Mouse (Mus musculus) telencephalon, adult 2 months (tissue): ENCODE measurements at regions not wholly inside any gene's neighbourhood (a gene's known extent, or its start where the extent isn't known, plus 50 kb on each side); places are given as distances from the start of the nearest gene placed in this dataset.

Source experiments
- DNase-seq: peaks from one replicate; pipeline ENCODE4 v3.0.0-alpha.2; 2011; ENCODE audit warnings: low read depth, low spot score

- DNase-seq = peak; percentile 16
Measured at GRCm38 (mm10) chr5:84934369-84934768, 517.2 kb upstream of the Epha5 start.

- no peak for DNase-seq
Measured at GRCm38 (mm10) chr5:84917631-84918292, 500.6 kb upstream of the Epha5 start.

DNA sequence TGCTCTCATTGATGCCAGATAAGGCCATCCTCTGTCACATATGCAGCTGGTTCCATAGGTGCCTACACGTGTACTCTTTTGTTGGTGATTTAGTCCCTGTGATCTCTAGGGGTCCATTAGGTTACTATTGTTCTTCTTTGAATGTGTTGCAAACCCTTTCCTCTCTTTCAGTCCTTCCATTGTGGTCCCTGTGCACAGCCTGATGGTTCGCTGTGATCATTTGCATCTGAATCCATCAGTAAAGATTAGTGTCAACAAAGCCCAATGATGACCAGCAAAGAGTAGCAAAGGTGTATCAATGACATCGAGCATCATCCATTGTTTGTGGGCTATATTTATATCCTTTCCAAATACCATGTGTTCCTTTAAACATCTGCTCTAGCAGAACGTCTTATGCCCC is 484.5 kb upstream of the Epha5 start:
- DNase-seq = no peak

DNA sequence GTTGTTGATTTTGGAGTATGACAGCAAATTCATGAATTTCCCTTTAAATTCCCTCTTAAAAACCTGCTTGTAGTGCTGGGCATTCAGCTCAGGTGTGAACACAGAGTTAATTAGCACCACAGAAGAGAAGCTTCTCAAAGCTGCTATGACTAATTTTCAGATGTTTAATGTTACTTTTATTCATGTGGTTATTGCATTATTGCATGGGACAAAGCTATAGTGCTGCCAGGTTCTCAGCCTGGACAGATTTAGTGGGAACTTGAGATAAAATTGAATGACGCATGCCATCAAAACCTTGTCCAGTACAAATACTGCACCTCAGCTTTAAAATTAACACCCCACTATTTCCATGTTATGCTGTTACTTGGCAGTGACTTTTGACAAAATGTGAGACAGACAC is 480.4 kb upstream of the Epha5 start:
- no peak for DNase-seq

- no peak for DNase-seq
Measured at GRCm38 (mm10) chr5:84853622-84854021, 436.4 kb upstream of the Epha5 start.

DNA sequence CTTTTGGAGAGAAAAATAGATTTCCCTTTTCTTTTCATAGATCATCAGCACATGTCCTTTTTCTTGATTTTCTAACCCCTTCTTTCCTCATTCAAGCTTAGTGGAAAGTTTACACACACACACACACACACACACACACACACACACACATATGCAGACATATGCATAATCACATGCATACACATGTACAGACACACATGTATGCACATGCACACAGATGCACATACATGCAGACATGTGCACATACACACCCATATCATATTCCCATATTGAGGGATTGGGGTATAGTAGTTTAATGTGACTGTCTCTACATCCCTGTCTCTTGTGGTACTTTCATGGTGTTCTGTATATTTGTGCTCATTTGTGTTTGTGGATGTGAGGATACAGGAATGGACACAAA is 432.0 kb upstream of the Epha5 start:
- no peak for DNase-seq

GRCm38 (mm10) chr5:84848765-84849164 is 431.6 kb upstream of the Epha5 start:
- DNase-seq = peak; percentile 48

- DNase-seq = no peak
Measured at GRCm38 (mm10) chr5:84811460-84811859, 394.3 kb upstream of the Epha5 start.

DNA sequence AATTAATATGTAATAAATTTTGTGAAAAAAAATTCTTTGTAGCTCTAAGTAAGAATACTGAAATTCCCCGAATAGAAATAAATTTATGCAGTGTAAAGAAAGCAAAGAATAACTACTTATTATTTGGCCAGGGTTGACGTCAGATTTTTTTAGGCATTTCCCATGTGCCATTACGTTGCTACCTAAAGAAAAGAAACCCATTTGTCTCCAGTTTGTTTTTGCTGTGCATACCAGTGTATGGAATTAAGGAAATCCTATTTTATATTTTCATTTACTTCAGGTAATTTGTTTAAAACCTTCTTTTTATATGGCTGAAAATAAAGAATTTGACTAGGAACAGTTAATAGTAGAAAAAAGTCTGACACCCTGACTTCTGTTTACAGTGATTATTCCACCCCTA is 393.7 kb upstream of the Epha5 start:
- DNase-seq = no peak

DNA sequence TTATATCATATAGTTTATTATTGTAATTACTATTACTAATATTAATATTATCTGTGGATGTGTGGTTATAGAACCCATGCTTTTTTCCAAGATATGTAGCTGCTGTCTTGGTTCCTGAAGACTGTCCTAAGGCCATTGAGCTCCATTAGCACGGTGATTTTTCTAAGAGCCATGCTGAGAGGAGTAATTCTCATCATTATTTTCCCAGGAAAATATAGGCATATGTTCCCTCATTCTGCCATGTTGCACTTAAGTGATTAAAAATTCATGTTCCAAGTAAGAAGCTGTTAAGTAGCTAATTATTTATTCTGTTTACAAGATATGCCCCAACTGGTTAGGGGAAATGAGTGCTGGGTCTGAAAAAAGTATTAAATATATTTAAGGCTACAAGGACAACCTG is 345.4 kb upstream of the Epha5 start:
- no peak for DNase-seq

GRCm38 (mm10) chr5:84752053-84752452 is 334.9 kb upstream of the Epha5 start:
- no peak for DNase-seq

GRCm38 (mm10) chr5:84705436-84705835 is 288.3 kb upstream of the Epha5 start:
- no peak for DNase-seq

DNA sequence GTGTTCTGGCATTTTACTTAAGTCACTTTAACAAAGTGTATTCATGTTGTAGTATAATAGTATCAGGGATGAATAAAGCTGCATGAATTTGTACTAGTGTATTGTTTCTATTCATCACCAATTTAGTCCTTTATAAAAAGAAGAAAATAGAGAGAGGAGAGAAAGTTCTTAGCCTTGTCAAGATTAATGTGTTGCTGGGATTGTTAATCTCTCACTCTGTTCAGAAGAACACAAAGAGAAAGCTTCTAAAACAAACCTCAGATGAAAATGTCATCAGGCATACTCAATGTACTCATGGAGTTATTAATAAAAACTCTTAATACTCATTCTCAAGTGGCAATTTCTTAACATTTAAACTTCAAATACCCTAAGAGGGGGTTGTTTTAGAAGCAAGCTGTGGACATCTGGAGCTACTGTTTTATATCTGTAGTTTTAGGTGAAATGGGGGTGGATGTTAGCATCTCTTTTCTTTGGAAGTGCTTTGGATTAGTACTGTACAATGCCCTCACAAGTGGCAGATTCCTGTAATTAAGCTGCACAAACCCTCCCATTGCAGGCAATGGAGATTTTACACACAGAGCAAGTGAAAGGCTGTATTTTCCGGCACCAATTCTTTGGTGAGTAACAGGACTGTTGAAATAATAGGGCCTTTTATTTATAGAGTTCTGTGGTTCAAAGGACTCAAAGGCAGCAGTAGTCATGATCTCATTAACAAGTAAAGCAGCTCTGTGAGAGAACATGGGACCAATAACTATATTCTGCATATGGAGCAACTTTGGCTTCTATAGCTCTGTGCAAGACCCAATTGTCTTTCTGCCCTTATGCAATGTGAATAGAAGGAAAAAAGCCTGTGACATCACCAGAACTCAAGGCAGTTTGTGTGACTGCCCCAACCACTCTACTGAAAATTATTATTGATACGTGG is 273.4 kb upstream of the Epha5 start:
- peak; percentile 6 for DNase-seq

- DNase-seq = no peak
Measured at GRCm38 (mm10) chr5:84687534-84687933, 270.4 kb upstream of the Epha5 start.

DNA sequence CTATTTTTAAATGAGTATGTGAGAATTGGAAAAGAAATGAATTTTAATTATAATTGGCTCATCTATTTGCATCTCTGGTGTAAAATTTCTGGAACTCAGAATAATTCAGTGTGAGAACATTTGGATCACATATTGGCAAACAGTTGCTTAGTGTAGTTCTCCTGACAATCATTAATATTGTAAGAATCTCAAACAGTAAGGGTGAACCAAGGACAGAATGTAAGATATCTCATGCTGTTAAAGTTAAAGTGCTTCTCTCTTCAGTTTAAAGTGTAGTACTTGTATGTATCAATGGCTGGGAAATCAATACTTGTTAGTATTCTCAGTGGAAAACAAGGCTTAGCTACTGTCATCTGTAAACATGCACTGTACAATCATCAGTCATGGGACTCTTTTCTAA is 238.0 kb upstream of the Epha5 start:
- DNase-seq = peak; percentile 31

DNA sequence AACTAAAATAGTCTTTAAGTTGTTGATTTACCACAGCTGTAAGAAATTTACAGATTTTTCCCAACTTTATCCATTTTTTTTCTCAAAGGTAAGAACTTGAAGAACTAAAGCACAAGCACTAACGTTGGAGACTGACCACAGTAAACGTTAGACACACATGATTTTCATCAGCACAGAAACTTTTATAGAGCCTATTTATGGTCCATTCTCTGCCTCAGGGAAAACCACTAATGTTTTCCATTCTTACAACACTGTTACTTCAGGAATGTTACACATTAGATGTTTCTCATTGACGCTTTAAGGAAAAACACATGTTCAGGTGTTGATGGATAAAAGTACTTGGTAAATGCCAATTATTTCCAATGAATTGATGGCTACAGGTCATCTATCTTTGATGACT is 218.3 kb upstream of the Epha5 start:
- DNase-seq = no peak

- DNase-seq = no peak
Measured at GRCm38 (mm10) chr5:84632851-84633250, 215.7 kb upstream of the Epha5 start.

DNA sequence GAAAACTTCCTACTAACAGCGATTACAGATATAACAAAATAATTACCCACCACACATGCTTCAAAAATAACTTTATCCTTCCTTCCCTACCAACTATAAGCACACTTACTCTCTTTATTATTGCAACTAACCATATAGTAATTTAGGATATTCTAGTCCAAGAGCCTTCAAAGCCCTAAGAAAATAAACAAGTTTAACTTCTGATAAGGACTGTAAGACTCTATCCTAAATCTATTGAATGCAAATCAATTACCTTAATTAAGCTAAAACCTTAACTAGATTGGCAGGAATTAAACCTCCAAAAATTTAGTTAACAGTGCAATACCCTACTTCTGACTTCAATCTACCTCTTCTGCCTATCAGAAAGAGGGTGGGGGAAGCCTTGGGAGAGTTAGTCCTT is 201.0 kb upstream of the Epha5 start:
- DNase-seq = no peak

DNA sequence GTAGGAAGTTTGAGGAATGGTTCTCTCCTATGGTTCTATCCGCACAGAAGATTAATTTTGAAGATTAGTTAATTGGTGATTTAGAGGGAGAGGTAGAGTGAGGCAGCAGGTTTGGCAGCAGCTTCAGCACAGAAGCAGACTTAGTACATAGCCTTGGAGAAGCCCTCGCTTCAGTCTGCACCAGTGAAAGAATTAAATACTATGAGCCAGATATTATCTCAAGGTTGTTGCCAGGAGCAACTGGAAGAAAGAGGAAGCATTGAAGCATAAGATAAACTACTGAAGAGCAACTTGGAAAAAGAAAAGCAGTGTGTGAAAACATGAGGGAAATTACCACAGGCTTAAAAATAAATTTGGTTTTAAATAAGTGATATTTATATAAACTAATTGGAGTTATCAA is 191.5 kb upstream of the Epha5 start:
- DNase-seq = peak; percentile 2

- no peak for DNase-seq
Measured at GRCm38 (mm10) chr5:84565311-84565946, 148.2 kb upstream of the Epha5 start.

DNA sequence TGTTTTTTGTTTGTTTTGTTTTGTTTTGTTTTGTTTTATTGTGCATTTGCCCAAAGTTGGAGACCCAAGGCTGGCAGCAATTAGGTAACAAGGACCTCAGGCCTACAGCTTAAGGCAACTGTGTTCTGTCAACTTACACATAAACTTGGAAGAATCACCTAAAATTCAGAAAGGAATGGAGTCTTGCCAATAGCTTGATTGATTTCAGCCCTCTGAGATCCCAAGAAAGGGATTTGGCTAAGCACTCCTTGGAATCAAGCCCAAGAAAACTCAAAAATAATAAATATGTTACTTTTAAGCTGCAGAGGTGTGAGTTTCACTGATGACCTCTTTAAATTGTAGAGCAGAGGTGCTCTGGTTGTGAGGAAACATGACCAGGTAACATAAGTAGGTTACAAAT is 102.7 kb upstream of the Epha5 start:
- no peak for DNase-seq

DNA sequence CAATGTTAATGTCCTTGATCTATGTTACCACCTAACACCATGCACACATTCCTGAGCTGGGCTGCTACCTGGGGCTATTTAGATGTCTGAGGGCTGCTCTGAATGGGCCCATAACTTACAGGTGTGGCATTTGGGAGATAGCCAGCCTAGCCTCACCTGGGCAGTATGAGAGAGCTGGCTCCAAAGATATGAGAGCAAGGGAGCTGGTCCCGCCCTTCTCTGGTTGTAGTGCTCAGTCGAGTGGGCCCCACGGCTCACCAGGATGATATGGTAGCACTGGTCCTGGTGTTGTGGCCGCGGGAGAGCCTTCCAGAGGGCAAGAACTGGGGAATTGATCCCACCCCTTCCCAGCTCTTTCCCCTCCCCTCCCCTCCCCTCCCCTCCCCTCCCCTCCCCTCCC is 93.0 kb upstream of the Epha5 start:
- no peak for DNase-seq

DNA sequence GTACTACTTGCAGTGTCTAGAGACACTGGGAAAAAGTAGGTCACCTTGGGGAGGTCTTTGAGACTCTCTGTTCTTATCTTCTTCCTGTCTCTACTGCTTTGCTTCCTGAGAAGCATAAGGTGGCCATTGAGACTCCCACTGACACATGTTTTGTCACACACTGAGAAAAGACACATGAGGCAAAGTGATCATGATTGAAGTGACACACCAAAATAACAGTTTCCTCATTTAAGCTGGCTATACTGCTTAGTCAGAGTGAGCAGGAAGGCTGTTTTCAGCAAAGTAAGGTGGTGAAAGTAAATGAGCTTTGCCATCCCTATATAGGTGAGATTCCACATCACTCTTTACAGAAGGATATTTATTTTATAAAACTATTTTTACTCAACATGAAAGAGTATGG is 63.8 kb upstream of the Epha5 start:
- no peak for DNase-seq
